Mouse (Mus musculus) megakaryocyte, adult 5-6 weeks (primary cell): ENCODE results near the gene Il15ra. TPM values are rescaled to one million over a fixed set of nuclear protein-coding genes. Genes with fewer than 3 reads are reported as not detected.

Source experiments
- ATAC-seq: 2 replicates; pipeline ENCODE4 v1.8.0; 2016; ENCODE audit warnings: mild to moderate bottlenecking, inconsistent platforms; ENCODE audit not compliant: poor library complexity, severe bottlenecking
- total RNA-seq, 2 experiments: library from RNA; stranded (forward) in 1 of 2; stranded (reverse) in 1 of 2; fragments of 153-499, 151-499 nt in 1 of 2; fragments of 221-1000, 200-1000 nt in 1 of 2; gene quantifications; 2 replicates each; pipeline versions ENCODE4 v1.2.3 to v1.2.4; 2015 to 2017

The Il15ra gene
- total RNA-seq (2015): 13.5 and 15.4 TPM in 2 replicates
- 9.3 and 11.1 TPM in 2 replicates for total RNA-seq (2017)

DNA sequence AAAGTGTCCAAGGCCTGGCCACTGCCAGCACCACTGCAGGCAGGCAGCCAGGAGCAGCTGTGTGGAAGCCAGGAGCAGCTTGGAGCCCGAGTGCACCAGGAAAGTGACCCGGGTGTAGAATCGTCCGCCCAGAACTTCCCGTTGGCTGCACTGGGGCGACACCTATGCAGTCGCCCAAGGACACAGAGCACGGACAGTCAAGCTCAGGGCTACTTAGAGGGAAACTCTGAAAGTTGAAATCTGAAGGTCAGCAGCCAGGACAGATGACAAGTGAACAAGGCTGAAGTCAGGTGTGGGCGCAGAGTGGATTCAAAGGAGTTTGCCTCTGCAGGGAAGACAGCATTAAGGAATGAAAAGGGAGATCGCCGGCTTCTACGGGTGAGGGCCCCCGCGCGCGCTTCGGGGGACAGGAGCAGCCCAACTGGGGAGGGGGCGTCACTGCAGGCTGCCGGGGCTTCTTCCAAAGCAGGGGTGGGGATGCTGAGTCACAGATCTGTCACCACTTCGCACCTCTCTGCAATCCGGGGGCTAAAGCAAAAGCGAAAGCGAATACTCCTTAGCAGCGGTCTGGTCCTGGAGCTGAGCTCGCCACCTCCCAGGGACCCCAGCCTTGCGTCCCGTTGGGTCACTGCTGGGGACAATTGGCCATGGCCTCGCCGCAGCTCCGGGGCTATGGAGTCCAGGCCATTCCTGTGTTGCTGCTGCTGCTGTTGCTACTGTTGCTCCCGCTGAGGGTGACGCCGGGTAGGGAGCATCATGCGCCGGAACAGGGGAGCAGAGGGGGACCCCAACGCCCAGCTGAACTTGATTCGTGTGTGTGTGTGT, at the start of gene Il15ra:
TSS of gene Il15ra (plus strand) at position 90 of the 825 bp plus-strand sequence.
- peak; percentile 75 for ATAC-seq

DNA sequence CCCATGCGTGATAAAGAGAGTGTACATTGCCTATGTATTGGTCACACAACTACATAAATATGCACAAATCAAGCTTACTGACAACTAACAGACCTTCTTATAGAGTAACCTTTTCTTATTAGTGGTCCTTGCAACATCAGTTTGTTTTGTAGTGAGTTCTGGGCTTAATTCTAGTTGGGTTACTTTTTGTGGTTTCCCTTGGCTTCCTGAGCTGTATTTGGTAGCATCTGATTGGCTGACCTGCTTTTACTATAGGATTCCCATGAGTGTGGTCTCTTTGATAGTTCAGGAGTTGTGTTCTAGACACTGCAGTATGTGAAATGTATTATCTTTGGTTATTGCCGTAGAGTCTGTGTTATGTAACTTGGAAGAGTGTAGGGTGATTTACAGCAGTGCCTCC, 47.5 kb upstream of the Il15ra start:
- ATAC-seq: no peak

DNA sequence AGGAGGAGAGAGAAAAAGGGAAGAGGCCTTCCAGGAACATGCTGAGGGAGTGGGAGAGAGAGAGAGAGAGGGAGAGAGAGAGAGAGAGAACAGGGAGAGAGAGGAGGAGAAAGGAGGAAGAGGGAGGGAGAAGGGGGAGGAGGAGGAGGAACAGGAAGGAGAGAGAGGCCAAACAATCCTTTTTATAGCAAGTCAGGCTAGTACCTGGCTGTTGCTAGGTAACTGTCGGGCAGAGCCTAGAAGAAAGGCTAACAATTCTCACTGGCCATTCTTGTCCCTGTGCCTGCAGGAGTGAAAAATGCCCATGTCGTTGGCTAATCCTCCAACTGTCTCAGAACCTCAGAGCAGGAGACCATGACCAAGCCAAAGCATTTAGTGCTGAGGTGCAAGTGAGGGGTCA, 45.8 kb upstream of the Il15ra start:
- no peak for ATAC-seq

DNA sequence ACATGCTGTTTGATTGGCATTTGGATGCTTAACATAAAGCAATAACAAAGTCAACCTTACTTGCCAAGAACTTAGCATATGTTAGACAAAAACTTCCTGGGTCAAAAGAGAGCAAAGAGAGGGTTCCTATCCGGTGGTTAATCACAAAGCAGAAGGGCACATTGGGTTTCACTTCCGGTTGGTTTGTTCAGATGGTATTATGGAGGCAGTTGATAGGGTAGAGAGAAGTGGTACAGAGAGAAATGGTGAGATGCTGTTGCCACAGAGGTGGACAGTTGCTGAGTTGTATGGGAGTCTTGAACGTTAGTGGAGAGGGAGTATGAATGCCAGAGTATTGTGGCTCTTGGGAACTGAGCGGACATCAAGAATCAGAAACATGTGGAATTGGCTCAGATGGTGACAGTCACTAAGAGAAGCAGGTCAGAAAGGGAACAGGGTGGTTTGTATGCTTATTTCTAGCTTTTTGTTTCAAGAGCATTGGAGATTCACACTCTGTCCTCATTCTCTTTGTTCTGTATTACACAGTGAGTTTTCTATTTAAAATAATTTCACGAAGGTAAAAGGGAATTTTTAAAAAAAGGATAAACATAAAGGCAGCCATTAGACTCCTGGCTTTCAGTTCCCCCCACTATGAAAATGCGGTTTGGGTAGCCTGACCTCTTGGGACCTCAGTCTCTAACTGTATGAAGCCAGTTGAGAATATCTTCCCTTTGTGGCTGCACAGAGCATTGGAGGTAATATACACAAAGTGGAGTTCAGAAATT, 42.8 kb upstream of the Il15ra start:
- ATAC-seq: peak; percentile 59

DNA sequence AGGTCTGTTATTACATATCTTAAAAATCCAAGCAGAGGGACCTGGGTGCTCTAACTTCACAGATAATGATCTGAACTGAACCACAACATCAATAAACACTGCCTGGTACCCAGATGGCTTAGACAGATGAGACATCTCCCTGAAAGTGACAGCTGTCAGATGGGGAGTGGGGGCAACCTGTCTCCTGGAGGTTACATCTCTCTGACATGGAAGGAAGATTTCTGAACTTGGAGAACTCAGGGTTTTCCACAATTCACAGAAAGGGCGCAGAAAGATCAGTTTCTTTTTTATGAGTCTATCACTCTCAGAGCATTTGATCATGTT, 42.2 kb upstream of the Il15ra start:
- no peak for ATAC-seq

DNA sequence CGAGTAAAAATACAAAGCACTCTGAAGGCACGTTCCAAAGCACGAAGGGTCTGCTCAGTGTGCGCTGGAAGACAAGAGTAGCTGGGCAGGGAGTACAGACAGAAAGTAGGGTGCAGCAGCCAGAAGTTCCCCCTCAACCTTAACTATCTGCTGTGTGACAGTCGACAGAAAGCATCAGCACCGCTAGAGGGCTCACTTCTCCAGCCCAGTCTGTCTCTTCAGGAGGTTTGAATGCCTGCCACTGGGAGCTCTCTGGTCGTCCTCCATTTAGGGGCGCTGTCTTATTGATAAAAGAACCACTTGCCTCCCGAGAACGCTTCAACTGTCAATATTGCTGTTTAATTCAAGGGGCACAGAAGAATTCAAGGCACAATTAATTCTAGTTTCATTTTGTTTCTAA, 41.1 kb upstream of the Il15ra start:
- ATAC-seq: peak; percentile 94

DNA sequence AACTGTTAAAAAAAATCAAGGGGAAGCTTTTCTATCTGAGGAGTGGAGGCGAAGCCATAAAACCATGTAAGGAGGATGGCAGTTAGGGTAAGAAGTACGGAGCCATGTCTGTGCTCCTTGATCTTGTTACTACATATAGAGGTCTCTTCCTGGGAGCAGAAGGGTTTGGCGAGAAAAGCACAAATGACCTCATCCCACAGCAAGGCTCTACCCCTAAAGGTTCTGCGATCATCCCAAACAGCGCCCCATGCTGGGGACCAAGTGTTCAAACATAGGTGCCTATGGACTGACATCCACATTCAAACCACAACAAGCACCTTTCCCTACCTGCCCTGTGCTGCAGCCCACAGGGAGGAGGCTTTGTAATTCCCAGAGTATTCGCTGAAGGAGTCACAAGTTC, 40.7 kb upstream of the Il15ra start:
- ATAC-seq: 0 out of 2 replicates have a peak, but pooled peaks have one; percentile 14

DNA sequence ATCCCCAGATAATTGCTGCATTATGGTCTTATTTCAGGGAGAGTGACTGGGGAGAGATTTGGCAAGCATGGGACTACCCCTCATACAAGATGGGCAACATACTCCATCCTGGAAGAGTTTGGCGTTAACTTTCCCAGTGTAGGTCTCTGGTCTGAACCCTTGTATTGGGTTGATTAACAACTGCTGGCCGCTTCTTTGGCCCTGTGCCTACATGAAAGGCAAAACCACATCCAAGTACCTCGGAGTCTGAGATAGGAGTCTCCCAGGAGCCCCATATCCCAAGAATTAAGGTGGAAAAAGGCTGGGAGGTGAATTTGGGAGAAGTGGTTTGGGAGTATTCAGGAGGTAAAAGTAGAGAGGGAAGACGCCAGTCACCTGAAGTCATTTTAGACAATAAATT, 40.3 kb upstream of the Il15ra start:
- no peak for ATAC-seq

DNA sequence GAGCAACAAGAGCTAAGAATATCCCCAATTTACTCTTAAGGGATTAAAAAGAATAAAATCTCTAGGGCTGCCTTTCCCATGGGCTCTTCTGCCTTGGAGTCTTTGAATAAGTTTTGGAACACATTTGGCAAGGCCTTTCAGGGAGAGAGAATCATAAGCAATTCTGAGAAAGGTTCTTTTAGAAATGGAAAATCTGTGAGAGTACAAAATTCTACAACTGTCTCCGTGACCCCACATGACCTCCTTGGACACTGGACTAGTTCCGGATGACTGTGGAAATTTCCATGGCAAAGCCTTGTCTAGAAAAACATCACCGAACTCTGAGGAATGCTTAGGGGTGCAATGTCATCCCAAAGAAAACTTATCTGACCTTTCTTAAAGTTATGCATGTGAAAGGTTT, 39.8 kb upstream of the Il15ra start:
- no peak for ATAC-seq

DNA sequence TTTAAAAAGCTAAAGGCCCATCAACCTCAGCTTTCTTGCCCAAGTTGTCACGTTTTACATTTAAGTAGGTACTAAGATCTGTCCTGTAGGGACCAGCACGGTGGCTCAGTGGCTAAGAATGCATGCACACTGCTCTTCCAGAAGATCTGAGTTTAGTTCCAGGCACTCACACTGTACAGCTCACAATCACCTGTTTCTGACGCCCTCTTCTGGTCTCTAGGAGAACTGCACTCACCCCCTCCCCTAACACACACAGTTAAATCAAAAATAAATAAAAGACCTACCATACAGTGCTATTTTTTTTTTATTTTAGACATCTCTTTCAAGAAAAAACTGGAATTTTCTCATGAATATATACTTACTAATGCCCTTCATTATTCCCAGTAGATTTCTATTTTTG, 32.9 kb upstream of the Il15ra start:
- ATAC-seq: peak; percentile 45; the same call in 1 of the 2 replicates

DNA sequence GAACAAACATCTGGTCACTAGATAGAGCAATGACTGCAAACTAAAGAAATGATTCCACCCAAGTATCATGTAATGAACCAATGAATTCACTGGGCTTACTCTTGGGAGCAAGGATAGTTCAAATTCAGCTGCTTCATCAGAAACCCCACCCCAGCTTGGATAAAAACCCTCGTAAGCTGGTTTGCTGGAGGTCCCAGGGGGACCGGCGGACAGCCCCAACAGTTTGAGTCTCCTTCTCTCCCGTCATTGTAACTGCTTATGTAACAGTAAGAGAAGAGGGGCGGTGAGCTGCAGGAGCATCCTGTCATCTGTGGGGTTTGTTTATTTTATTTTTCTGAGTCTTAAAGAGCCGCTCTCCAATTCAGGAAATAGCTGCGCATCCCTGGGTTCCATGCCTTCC, 25.5 kb upstream of the Il15ra start:
- no peak for ATAC-seq

DNA sequence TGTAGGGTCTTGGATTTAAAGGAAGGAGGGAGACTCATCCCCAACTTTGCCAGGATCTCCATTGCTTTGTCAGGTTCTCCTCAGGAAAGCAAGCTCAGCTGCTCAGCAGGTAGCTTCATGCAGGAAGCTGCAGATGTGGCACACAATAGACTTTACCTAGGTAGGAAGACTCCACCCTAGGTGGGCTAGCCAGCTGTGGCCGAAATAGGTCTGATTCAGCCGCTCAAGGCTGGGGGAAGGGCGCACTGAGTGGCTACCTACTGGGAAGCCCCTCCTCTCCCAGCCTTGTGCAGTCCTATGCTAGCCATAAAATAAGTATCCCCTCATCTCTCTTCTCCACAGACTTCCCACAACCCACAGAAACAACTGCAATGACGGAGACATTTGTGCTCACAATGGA, 22.4 kb upstream of the Il15ra start:
- no peak for ATAC-seq

DNA sequence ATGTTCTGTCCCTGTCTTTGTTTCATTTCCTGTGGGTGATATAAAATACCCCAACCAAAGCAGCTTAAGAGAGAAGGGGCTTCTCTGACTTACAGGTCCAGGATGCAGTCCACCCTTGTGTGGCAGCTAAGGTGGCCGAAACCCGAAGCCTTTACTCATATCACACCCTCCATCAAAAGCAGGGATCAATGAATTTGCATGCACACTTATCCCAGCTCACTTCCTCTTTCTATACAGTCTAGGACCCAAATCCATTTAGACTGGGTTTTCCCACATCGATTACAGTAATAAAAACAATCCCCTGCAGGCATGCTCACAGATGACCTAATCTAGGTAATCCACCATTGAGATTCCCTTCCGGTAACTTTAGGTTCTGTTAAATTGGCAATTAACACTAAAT, 18.6 kb upstream of the Il15ra start:
- no peak for ATAC-seq

DNA sequence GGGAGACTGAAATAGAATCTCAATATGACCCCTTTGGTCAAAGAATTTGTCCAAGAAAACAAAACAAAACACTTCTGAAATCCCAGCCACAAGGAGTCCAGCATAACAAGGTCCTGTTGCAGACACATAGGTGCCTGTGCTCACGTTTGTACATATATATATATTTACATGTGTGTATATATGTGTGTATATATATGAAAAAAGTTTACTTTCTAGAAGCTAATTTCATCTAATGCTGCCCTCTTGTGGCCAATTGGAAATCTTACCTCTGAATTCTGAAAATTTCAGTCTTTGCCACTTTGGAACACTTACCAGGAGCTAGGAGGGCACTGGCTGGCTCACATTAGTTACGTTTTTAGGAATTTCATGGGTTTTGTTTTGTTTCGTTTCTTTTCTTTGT, 17.7 kb upstream of the Il15ra start:
- ATAC-seq: no peak

DNA sequence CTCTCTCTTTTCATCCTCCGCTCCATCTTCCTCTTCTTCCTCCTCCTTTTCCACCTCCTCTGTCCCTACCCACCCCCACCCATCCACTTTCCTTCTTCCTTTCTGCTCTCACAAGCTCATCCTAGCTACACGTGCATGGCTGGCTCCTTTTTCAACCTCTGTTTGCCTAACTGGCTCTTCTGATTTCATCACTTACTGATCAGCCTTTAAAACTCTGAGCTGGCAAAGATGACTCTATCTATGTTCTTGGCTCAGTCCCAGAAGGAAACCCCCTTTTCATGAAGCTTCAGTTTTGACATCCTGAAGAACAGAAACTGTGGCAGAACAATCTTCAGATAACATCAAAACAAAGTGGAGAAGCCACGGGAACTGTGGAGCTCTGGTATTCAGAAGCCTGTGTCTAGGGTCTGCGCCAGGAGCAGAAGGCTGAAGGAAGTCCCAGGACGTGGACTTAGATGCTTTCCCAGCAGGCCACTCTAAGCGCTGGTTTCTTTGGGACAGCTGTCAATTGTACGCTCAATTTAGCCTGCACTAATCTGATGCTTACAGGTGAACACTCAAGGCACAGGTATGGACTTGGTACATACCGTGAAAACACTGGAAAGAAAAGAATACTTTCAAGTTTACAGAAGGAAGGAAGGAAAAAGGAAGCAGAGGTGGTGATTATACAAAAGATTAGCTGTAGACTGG, 14.7 kb upstream of the Il15ra start:
- no peak for ATAC-seq

DNA sequence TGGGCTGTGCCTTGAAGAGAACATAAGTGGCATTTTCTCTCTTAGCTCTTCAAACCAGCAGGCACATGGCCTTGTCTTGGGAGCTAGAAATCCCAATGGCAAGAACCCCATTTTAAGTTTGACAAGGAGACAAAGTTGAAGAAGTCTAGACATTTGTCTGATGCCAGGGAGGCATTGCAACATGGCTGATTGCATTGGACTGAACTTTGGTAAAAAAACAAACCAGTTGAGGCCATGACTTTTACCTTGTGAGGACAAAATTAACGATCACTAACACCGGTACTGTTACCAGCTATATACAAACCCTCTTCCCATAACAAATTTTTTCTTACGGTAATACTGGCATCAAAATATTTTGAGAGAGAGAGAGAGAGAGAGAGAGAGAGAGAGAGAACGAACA, 11.7 kb upstream of the Il15ra start:
- no peak for ATAC-seq

DNA sequence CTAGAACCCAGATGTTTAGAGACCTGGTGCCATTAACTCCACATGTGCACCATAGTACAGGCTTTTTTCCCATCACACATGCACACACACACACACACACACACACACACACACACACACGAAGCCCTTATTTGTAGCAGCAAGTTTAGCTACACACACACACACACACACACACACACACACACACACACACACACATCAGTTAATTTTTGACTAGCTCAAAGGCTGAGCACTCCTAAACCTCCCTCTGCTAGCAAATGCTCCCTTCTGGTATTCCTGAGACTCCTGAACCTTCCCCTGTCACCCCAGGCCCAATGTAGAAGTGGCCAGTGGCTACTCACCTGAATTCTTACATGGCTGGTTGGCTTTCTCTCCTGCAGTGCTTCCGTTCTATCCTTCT, 11.0 kb upstream of the Il15ra start:
- no peak for ATAC-seq

DNA sequence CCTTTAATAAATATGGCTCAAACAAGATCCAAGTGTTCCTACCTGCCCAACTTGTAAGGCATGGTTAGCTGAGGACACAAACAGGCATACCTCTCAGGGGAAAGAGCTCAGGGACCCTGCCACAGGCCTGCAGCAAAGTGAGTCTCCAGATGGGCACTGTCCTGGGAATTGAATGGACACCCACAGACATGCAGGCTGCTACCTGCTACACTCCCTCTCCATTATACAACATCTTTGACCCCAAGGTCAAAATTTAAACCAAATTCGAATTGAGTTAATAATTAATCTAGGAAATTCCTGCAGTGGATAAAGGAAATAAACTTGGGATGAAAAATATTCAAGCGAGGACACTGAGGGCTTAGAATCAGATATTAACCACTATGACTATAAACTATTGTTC, 9.2 kb upstream of the Il15ra start:
- no peak for ATAC-seq

DNA sequence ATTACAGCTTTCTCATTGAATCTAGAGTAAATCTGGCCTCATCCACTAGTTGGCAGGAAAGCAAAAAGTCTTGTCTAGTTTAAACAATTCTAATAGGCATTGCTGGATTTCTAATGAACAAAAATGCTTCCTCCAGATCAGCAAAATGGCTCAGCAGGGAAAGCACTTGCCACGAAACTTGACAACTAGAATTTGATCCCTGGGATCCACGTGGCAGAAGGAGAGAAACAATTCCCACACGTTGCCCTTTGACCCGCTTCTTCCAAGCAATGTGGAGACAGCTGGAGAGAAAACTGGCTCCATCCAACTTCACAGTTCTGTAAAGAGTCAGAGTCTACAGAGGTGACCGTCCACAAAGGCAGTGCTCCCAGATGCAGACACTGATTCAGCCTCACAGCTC, 6.1 kb upstream of the Il15ra start:
- ATAC-seq: no peak

DNA sequence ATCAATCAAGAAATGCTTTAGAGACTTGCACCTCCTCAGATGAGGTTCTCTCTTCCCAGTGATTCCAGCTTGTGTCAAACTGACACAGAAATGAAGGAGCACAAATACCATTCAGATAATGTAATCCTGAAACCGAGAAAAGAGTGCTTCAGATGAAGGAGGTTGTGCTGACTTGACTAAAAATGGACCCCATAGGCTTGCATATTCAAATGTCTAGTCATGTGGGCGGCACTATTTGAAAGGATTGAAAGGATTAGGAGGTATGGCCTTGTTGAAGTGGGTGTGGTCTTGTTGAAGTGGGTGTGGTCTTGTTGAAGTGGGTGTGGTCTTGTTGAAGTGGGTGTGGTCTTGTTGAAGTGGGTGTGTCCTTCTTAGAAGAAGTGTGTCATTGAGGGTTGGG, 5.2 kb upstream of the Il15ra start:
- ATAC-seq: no peak

DNA sequence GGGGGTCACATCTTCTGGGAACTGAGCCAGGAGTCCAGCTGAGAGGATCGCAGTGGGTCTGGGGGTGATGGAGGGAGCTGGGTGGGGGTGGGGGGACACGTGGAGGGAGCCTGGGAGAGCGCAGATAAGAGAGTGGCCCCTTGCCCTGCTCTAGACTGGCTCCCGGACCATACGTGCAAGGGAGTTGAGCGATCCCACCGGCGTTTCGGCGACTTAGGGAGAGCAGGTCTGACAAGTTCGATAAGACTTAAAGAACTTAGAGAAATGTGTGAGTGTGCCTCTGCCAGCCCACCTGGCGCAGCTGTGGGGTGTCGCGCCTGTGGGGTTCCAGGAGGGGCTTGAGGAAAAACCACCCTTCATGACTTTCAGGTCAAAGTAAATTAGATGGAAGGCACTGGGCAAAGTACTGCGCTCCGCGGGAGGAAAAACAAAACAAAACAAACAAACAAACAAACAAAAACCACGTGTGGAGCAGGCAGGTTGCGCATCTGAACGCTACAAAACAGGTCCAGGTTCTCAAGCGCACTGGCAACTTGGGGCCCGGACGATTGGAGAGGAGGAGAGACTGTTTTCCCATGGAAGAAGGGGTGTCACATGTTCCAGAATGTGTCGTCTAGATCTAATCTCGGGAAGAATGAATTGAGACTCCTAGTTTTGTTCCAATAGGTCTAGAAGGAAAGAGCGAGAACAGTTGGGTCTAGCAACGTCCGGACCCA, 1.1 kb downstream of the Il15ra start:
- ATAC-seq: peak; percentile 6; the same call in 1 of the 2 replicates
